Mouse (Mus musculus): Measurements from ENCODE around the gene Rbks. TPM values are rescaled to one million over a fixed set of nuclear protein-coding genes. Genes with fewer than 3 reads are reported as not detected.

The Rbks gene
- polyA plus RNA-seq, 1 experiment from 2014 or later, result 2.9 TPM

DNA sequence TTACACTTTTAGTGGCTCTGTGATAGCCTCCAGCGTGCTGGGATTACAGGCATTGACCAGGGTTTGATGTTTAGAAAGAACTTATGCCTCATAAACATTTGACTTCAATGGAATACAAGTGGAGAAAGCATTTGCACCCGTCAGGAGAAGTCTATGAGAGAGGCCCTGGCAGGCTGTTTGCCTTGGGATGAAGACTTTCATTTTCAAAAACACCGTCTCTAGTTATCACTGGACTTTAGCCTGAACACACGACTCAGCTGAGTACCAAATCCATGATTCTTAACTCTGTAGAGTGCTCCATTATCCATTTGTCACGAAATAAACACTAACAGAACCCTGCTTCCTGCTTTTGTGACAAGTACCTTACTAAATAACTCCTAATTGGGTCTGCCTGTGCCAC is 27.4 kb downstream of the Rbks start:
- no peak overlapping the region for H3K4me2 ChIP-seq
- H3K4me3 ChIP-seq, result no peak overlapping the region
- no peak overlapping the region for H3K27ac ChIP-seq
- 48% methylated on average over 5 of the region's 5 CpGs for WGBS
- no peaks in the 10 kb centered on the region for H3K27me3 ChIP-seq
- H3K9ac ChIP-seq, result no peak overlapping the region
- no peaks in the 10 kb centered on the region for H3K36me3 ChIP-seq
- ATAC-seq (ENCODE audit: insufficient number of reproducible peaks, low FRiP score, low TSS enrichment, low read depth), result no peak
- H3K9me3 ChIP-seq, result no peaks in the 10 kb centered on the region
- peaks cover 4% of the 10 kb centered on the region; the same call in 1 of the 2 replicates for H3K4me1 ChIP-seq

DNA sequence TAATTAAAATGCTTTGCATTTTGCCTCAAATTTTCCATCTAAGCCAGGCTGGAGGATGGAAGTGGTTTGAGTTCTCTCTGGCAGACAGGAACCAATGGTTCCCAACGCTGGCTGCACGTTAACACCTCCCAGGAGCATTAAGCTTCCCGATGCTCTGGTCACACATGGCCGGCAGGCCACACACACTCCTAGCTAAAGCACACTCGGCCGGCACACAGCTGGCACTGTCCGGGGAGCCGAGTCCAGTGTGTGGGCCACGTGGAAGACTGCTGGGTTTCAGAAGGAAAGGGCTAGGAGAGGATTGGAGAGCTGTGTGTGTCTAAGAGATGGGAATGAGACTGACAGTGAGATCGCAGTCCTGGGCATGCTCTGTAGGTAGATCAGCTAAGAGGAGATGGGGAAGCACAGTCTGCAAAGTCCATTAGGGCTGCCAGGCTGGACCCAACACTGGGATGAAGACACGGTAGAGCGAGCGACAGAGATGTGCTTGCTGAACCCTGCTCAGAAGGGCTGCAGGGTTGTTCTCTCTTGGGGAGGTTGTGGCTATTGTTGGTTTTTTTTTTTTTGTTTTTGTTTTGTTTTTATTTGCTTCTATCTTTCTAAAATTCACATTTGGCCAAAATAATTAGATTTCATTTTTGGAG is 29.0 kb downstream of the Rbks start:
- WGBS, result 70% methylated on average over 13 of the region's 13 CpGs
- Histone ChIP-seq H3K9me3 (no peaks in the 10 kb centered on the region), H3K27me3 (no peaks in the 10 kb centered on the region), H3K4me2 (no peak overlapping the region), H3K36me3 (no peaks in the 10 kb centered on the region), H3K4me3 (no peak overlapping the region), H3K9ac (no peak overlapping the region), H3K27ac (no peak overlapping the region), H3K4me1 (peaks cover 4% of the 10 kb centered on the region; the same call in 1 of the 2 replicates)
- ATAC-seq (ENCODE audit: insufficient number of reproducible peaks, low FRiP score, low TSS enrichment, low read depth), result no peak

DNA sequence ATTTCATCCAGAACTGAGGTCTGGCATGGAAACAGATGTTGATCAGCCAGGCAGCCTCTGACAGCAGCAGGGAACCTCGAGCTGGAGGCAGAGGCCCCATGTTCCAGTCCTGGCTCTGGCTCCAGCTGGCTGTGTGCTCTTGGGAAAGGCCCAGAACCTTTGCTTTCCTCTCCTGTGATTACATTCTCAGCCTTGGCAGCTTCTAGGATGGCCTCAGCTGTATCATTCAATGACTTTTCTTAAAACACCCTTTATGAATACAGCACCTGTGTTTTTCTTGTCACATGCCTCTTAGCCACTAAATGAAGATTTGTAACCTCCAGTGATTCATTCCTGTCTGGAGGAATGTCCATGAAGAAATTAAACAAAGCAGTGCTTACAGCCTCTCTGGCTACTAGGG is 31.3 kb downstream of the Rbks start:
- no peak for ATAC-seq (ENCODE audit: insufficient number of reproducible peaks, low FRiP score, low TSS enrichment, low read depth)
- Histone ChIP-seq H3K36me3 (no peaks in the 10 kb centered on the region), H3K27ac (no peak overlapping the region), H3K27me3 (no peaks in the 10 kb centered on the region), H3K9me3 (no peaks in the 10 kb centered on the region), H3K4me3 (no peak overlapping the region), H3K4me1 (peaks cover 4% of the 10 kb centered on the region; the same call in 1 of the 2 replicates), H3K9ac (no peak overlapping the region), H3K4me2 (no peak overlapping the region)
- WGBS, result 13% methylated on average over 1 of the region's 1 CpGs

GRCm38 (mm10) chr5:31655688-31656190 is 41.7 kb downstream of the Rbks start:
- Histone ChIP-seq H3K4me1 (no peaks in the 10 kb centered on the region), H3K9me3 (no peaks in the 10 kb centered on the region), H3K9ac (no peak overlapping the region), H3K4me2 (no peak overlapping the region), H3K4me3 (no peak overlapping the region), H3K27me3 (no peaks in the 10 kb centered on the region), H3K36me3 (no peaks in the 10 kb centered on the region; the same call in 1 of the 2 replicates), H3K27ac (no peak overlapping the region)
- ATAC-seq (ENCODE audit: insufficient number of reproducible peaks, low FRiP score, low TSS enrichment, low read depth), result no peak
- WGBS, result 76% methylated on average over 1 of the region's 1 CpGs

DNA sequence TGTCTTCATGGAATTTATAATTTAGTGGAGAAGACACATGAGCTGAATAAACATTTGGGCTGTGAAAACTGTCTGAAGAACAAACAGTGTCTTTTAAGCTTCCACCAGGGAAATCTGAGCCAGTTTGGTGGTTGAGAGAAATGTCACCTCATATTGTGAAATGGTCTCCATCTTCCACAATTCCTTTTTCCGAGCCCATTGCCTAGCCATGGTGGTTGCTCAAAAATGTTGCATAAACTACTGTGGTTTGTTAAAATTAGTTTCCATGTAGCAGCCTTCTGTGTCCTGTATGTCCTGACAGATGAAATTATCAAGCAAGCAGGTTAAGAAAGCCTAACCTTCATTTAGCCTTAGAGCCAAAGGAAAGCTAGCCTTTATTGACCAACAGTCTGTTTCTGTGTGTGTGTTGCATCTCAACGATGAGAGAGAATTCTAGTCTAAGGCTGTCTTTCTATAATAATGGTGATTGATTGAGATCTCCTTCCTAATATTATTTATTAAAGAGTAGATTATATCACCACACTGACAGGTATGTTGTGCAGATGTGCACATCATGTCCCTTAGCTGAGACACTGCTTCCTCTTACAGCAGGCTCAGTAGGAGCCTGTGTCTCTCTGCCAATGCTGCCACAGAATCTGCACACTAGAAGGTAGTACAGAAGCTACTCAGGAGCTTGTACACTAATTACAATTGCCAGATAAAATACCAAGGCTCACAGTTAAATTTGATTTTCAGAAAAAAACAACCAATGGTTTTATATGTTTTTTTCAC is 46.7 kb downstream of the Rbks start:
- no peak overlapping the region for H3K4me3 ChIP-seq
- no peaks in the 10 kb centered on the region for H3K27me3 ChIP-seq
- 83% methylated on average over 2 of the region's 2 CpGs for WGBS
- H3K9me3 ChIP-seq, result no peaks in the 10 kb centered on the region
- no peaks in the 10 kb centered on the region for H3K4me1 ChIP-seq
- H3K27ac ChIP-seq, result no peak overlapping the region
- ATAC-seq (ENCODE audit: insufficient number of reproducible peaks, low FRiP score, low TSS enrichment, low read depth), result no peak
- H3K4me2 ChIP-seq, result no peak overlapping the region
- no peaks in the 10 kb centered on the region; the same call in 1 of the 2 replicates for H3K36me3 ChIP-seq
- no peak overlapping the region for H3K9ac ChIP-seq

DNA sequence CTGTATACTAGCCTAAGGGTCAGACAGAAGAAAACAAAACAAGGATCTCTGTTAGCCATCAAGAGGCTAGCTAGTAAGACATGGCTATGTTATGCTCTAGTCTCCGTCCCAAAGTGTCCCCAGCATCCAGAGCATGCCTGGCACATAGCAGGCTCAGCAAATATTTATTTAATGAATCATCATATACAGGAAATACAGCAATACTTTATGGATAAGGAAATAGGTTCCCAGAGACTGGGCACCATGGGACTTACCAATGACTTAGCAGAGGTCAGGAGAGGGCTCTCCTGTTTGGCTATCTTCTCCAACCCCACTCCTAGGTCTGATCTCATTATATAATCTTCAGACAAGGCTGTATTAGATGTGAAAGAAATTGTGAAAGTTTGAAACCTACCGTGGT is 50.1 kb downstream of the Rbks start:
- 0 out of 2 replicates have a peak, but pooled peaks cover 2% of the 10 kb centered on the region for H3K4me1 ChIP-seq
- no peak overlapping the region for H3K4me3 ChIP-seq
- peaks cover 6% of the 10 kb centered on the region; the same call in 1 of the 2 replicates for H3K36me3 ChIP-seq
- no peaks in the 10 kb centered on the region for H3K27me3 ChIP-seq
- H3K27ac ChIP-seq, result no peak overlapping the region
- H3K9ac ChIP-seq, result no peak overlapping the region
- no peak overlapping the region for H3K4me2 ChIP-seq
- WGBS, result 82% methylated on average over 2 of the region's 2 CpGs
- no peak for ATAC-seq (ENCODE audit: insufficient number of reproducible peaks, low FRiP score, low TSS enrichment, low read depth)
- no peaks in the 10 kb centered on the region for H3K9me3 ChIP-seq

GRCm38 (mm10) chr5:31646574-31646973 is 50.9 kb downstream of the Rbks start:
- no peak overlapping the region for H3K27ac ChIP-seq
- 0 out of 2 replicates have a peak, but pooled peaks cover 2% of the 10 kb centered on the region for H3K4me1 ChIP-seq
- WGBS, result 78% methylated on average over 6 of the region's 6 CpGs
- no peak for ATAC-seq (ENCODE audit: insufficient number of reproducible peaks, low FRiP score, low TSS enrichment, low read depth)
- H3K4me2 ChIP-seq, result no peak overlapping the region
- peaks cover 6% of the 10 kb centered on the region; the same call in 1 of the 2 replicates for H3K36me3 ChIP-seq
- no peaks in the 10 kb centered on the region for H3K9me3 ChIP-seq
- H3K4me3 ChIP-seq, result no peak overlapping the region
- H3K27me3 ChIP-seq, result no peaks in the 10 kb centered on the region
- no peak overlapping the region for H3K9ac ChIP-seq

- H3K4me1 ChIP-seq, result 0 out of 2 replicates have a peak, but pooled peaks cover 2% of the 10 kb centered on the region
- peaks cover 6% of the 10 kb centered on the region for H3K36me3 ChIP-seq
- H3K27ac ChIP-seq, result no peak overlapping the region
- no peak overlapping the region for H3K4me3 ChIP-seq
- H3K27me3 ChIP-seq, result no peaks in the 10 kb centered on the region
- ATAC-seq (ENCODE audit: insufficient number of reproducible peaks, low FRiP score, low TSS enrichment, low read depth), result no peak
- WGBS, result 85% methylated on average over 6 of the region's 6 CpGs
- H3K9me3 ChIP-seq, result no peaks in the 10 kb centered on the region
- H3K9ac ChIP-seq, result no peak overlapping the region
- no peak overlapping the region for H3K4me2 ChIP-seq
Observed at GRCm38 (mm10) chr5:31645798-31646197, 51.6 kb downstream of the Rbks start.

DNA sequence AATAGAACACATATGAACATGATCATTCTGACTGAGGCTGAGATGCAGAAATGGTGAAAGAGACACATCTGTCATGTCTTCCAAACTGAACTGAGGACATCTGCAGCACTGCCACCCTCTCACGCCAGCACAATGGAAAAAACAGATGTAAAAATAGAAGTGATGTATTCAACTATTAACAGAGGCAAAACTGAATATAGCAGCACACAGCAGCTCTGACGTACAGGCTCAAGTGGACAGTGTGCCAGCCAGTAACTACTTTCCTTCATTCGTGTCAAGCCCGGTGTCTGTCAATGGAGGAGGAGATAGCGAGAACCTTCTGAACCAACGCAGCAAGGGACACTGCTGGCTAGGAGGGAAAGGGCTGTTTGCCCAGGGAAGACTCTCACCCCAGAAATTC is 52.6 kb downstream of the Rbks start:
- H3K9me3 ChIP-seq, result no peaks in the 10 kb centered on the region
- no peak for ATAC-seq (ENCODE audit: insufficient number of reproducible peaks, low FRiP score, low TSS enrichment, low read depth)
- H3K36me3 ChIP-seq, result peaks cover 10% of the 10 kb centered on the region
- WGBS, result 87% methylated on average over 6 of the region's 6 CpGs
- 0 out of 2 replicates have a peak, but pooled peaks cover 2% of the 10 kb centered on the region for H3K4me1 ChIP-seq
- no peak overlapping the region for H3K4me3 ChIP-seq
- no peaks in the 10 kb centered on the region for H3K27me3 ChIP-seq
- H3K9ac ChIP-seq, result no peak overlapping the region
- H3K4me2 ChIP-seq, result no peak overlapping the region
- H3K27ac ChIP-seq, result no peak overlapping the region

- Histone ChIP-seq H3K9me3 (no peaks in the 10 kb centered on the region), H3K36me3 (peaks cover 10% of the 10 kb centered on the region), H3K4me3 (no peak overlapping the region), H3K9ac (no peak overlapping the region), H3K4me1 (0 out of 2 replicates have a peak, but pooled peaks cover 2% of the 10 kb centered on the region), H3K27ac (no peak overlapping the region), H3K27me3 (no peaks in the 10 kb centered on the region), H3K4me2 (no peak overlapping the region)
- no peak for ATAC-seq (ENCODE audit: insufficient number of reproducible peaks, low FRiP score, low TSS enrichment, low read depth)
- WGBS, result 81% methylated on average over 4 of the region's 4 CpGs
Observed at GRCm38 (mm10) chr5:31644272-31644671, 53.2 kb downstream of the Rbks start.

GRCm38 (mm10) chr5:31642300-31642699 is 55.1 kb downstream of the Rbks start:
- no peaks in the 10 kb centered on the region for H3K27me3 ChIP-seq
- H3K4me3 ChIP-seq, result no peak overlapping the region
- H3K9me3 ChIP-seq, result no peaks in the 10 kb centered on the region
- 86% methylated on average over 3 of the region's 3 CpGs for WGBS
- H3K9ac ChIP-seq, result no peak overlapping the region
- no peak overlapping the region for H3K27ac ChIP-seq
- H3K4me2 ChIP-seq, result no peak overlapping the region
- no peak for ATAC-seq (ENCODE audit: insufficient number of reproducible peaks, low FRiP score, low TSS enrichment, low read depth)
- 0 out of 2 replicates have a peak, but pooled peaks cover 2% of the 10 kb centered on the region for H3K4me1 ChIP-seq
- H3K36me3 ChIP-seq, result peaks cover 10% of the 10 kb centered on the region

DNA sequence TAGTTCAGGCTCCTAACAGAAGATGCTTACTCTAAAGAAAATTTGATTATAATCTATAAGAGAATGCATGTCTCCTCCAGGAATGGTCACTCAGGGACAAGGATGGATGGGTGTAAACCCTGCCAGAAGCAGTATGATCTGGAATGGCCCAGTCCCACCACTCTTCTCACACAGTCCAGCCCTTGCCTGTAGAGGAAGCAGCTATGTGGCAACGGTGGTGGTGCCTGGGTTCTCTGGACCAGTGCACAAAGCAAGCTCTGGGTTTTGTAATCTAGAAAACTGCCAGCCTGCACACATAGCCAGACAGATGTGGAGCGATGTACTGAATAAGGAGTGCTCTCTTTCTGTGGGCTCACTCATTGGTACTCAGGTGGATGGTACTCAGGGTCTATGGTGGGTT is 56.9 kb downstream of the Rbks start:
- no peak overlapping the region for H3K9ac ChIP-seq
- H3K36me3 ChIP-seq, result peaks cover 10% of the 10 kb centered on the region
- H3K4me1 ChIP-seq, result 0 out of 2 replicates have a peak, but pooled peaks cover 2% of the 10 kb centered on the region
- H3K4me2 ChIP-seq, result no peak overlapping the region
- H3K9me3 ChIP-seq, result no peaks in the 10 kb centered on the region
- 92% methylated on average over 2 of the region's 2 CpGs for WGBS
- no peaks in the 10 kb centered on the region for H3K27me3 ChIP-seq
- ATAC-seq (ENCODE audit: insufficient number of reproducible peaks, low FRiP score, low TSS enrichment, low read depth), result no peak
- H3K4me3 ChIP-seq, result no peak overlapping the region
- no peak overlapping the region for H3K27ac ChIP-seq
